Mouse (Mus musculus) lung, adult 10 weeks (tissue): Measurements from ENCODE around the gene Olfr767. TPM values are rescaled to one million over a fixed set of nuclear protein-coding genes. Genes with fewer than 3 reads are reported as not detected.

ENCODE experiments used
- polyA plus RNA-seq: library from polyadenylated mRNA; stranded (reverse); fragments of 350-450 nt; fragmentation: Illumina TruSeq; extraction: RNeasy Lipid Tissue Mini Kit (QIAGEN cat#74804); gene quantifications from one replicate; pipeline ENCODE4 v1.2.3, GENCODE M21; 2014; ENCODE audit warnings: low read depth, low replicate concordance; ENCODE audit not compliant: insufficient read depth

The Olfr767 gene
- not detected for polyA plus RNA-seq

GRCm38 (mm10) chr10:129082810-129083209, at the start of gene Olfr767:
Gene Olfr767 (minus strand): TSS chr10:129082910.

GRCm38 (mm10) chr10:129117761-129118160, 35.1 kb upstream of the Olfr767 start, which contains the start of gene Olfr769:
Gene Olfr769 (minus strand): TSS chr10:129117861.

GRCm38 (mm10) chr10:129099275-129099674, 16.6 kb upstream of the Olfr767 start, which contains the start of gene Olfr768:
Gene Olfr768 (minus strand): TSS chr10:129099375.

GRCm38 (mm10) chr10:129068877-129069276, 13.8 kb downstream of the Olfr767 start, which contains the start of gene Olfr766-ps1:
Gene Olfr766-ps1 (minus strand): TSS chr10:129068977.

GRCm38 (mm10) chr10:129049898-129050297, 32.8 kb downstream of the Olfr767 start, which contains the start of gene Olfr765:
Gene Olfr765 (minus strand): TSS chr10:129049998.

GRCm38 (mm10) chr10:129039796-129040195, 42.9 kb downstream of the Olfr767 start, which contains the start of gene Olfr764-ps1:
Gene Olfr764-ps1 (minus strand): TSS chr10:129039896.

Other genes with a start within 250 kb of the Olfr767 start
- gene Gdf11, start 191.2 kb downstream of the Olfr767 start, polyA plus RNA-seq = 0.65 TPM
- gene Cd63, start 181.9 kb downstream of the Olfr767 start, polyA plus RNA-seq = 322 TPM
- 6.0 TPM for gene Rdh5, start 160.0 kb downstream of the Olfr767 start, polyA plus RNA-seq
- 331 TPM for gene Bloc1s1, start 158.9 kb downstream of the Olfr767 start, polyA plus RNA-seq
- 14.2 TPM for gene Itga7, start 149.1 kb downstream of the Olfr767 start, polyA plus RNA-seq
- not detected for gene Mettl7b, start 121.9 kb downstream of the Olfr767 start, polyA plus RNA-seq
- not detected for gene Olfr9, start 93.5 kb downstream of the Olfr767 start, polyA plus RNA-seq
- not detected for gene Olfr763, start 72.1 kb downstream of the Olfr767 start, polyA plus RNA-seq
- gene Olfr764-ps1, start 43.0 kb downstream of the Olfr767 start, polyA plus RNA-seq = not detected
- not detected for gene Olfr765, start 32.9 kb downstream of the Olfr767 start, polyA plus RNA-seq
- not detected for gene Olfr766-ps1, start 13.9 kb downstream of the Olfr767 start, polyA plus RNA-seq
- not detected for gene Olfr768, start 16.5 kb upstream of the Olfr767 start, polyA plus RNA-seq
- not detected for gene Olfr769, start 35.0 kb upstream of the Olfr767 start, polyA plus RNA-seq
- not detected for gene Olfr770, start 56.1 kb upstream of the Olfr767 start, polyA plus RNA-seq
- gene Olfr771, start 81.8 kb upstream of the Olfr767 start, polyA plus RNA-seq = not detected
- not detected for gene Olfr772, start 95.0 kb upstream of the Olfr767 start, polyA plus RNA-seq
- not detected for gene Olfr773, start 104.5 kb upstream of the Olfr767 start, polyA plus RNA-seq
- gene Olfr774, start 153.3 kb upstream of the Olfr767 start, polyA plus RNA-seq = not detected
- gene Olfr775, start 165.5 kb upstream of the Olfr767 start, polyA plus RNA-seq = not detected
- not detected for gene Olfr776, start 176.2 kb upstream of the Olfr767 start, polyA plus RNA-seq
- gene Olfr777, start 188.6 kb upstream of the Olfr767 start, polyA plus RNA-seq = not detected
- gene Olfr780, start 235.2 kb upstream of the Olfr767 start, polyA plus RNA-seq = not detected
- not detected for gene Olfr781, start 245.9 kb upstream of the Olfr767 start, polyA plus RNA-seq